Mouse (Mus musculus) spleen, adult 2 months (tissue): Measurements from ENCODE around the gene Fezf2.

Experiments used
- CTCF ChIP-seq: fragments of 200-500 bp; IDR thresholded peaks from 2 replicates; pipeline ENCODE4 v1.5.1; 2011; ENCODE audit warnings: mild to moderate bottlenecking, inconsistent platforms; ENCODE audit not compliant: insufficient read depth, insufficient read length, insufficient replicate concordance; ENCODE audit errors: extremely low read depth
- POLR2A ChIP-seq: fragments of 200-500 bp; IDR thresholded peaks from 2 replicates; pipeline ENCODE4 v1.6.1; 2011; ENCODE audit warnings: low read depth, low read length, inconsistent platforms

GRCm38 (mm10) chr14:12397561-12397960, 49.6 kb upstream of the Fezf2 start:
- TF ChIP-seq POLR2A = no peak
- TF ChIP-seq CTCF = no peak
